In the genomic region with DNA sequence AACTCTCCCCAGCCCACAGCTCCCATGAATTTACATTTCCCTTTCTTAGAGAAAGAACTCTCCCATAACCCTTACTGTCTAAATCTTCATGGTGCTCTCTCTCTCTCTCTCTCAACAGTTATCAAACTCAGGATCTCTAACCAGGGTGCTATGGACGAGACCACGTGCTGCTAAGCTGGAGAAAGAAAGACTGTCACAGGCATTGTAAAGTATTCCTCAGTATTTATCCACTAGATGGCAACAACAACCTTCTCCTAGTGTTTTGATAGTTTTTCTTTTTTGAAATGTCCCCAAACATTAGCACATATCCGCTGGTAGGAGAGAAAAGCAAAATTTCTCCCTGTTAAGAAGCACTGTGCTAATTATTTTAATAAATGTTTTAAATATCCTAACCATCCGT, we compare ENCODE assay signal across 1 mouse cellular context.
TF ChIP-seq lines count a peak whose summit lies in the region.

No protein-coding gene starts in this region.

TF ChIP-seq in myocyte, 11 proteins besides CTCF, POLR2A, EP300 and RAD21 (continued from another document):
- TF ChIP-seq POLR2AphosphoS2 (IDR thresholded peaks at IDR 0.05; ENCODE audit: insufficient read length, low read depth) (no peak), CEBPB (IDR thresholded peaks at IDR 0.05; ENCODE audit: insufficient read depth, poor library complexity, severe bottlenecking) (no peak), MYOG (IDR thresholded peaks at IDR 0.05; ENCODE audit: control insufficient read depth in 1 of 3, insufficient read depth in 1 of 3, insufficient read length in 2 of 3, low read depth in 2 of 3) (no peak), SRF (IDR thresholded peaks at IDR 0.05; ENCODE audit: control insufficient read depth, insufficient read length, low read depth) (no peak), E2F4 (IDR thresholded peaks at IDR 0.05; ENCODE audit: insufficient read depth) (no peak), REST (IDR thresholded peaks at IDR 0.05; ENCODE audit: insufficient read depth, insufficient read length) (no peak), TCF3 (IDR thresholded peaks at IDR 0.05; ENCODE audit: insufficient read length, low read depth) (no peak), MYOD1 (IDR thresholded peaks at IDR 0.05; ENCODE audit: control insufficient read depth in 1 of 3, insufficient read length in 2 of 3, low read depth in 2 of 3) (no peak)
TF ChIP-seq in myocyte: peak in this region for 2.
